Mouse (Mus musculus): ENCODE measurements around the gene Ankrd54.

The Ankrd54 gene

DNA sequence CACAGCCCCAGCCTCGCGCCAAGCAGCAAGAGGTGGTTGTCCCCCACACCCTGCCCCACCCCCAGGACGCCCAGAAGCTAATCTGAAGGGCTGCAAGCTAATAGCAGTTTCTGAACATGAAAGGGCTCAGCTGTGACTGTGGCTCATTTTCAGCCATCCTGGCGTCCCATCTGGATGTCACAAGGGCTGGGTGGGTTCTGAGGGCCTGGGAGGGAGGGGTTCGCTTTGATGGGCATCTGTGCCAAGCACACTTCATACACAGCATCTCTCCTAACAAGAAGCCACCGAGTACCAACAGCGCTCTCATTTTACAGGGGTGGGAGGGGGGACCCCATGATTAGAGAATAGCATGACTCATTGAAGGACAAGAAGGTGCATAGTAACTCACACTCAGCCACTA lies 49.3 kb downstream of the Ankrd54 start:
- no peak for DNase-seq (ENCODE audit: low read depth)

DNA sequence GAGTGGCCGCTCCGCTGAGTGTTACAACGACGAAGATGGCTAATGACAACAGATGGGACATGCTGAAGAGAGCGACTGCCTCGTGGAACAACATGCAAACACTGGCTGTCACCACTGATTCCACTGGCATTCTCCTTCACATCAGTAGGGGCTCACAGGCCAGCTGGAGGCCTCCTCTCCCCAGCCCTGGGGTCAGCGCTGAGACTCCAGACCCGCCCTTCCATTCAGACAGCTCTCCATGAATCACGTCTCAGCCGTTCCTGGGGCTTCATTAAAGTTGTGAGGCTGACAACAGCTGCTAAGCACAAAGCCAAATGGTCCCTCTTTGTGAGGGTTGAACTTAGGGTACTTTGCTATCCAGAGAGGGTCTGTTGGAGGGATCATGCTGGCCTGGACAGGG lies 51.1 kb downstream of the Ankrd54 start:
- DNase-seq (ENCODE audit: low read depth): no peak

DNA sequence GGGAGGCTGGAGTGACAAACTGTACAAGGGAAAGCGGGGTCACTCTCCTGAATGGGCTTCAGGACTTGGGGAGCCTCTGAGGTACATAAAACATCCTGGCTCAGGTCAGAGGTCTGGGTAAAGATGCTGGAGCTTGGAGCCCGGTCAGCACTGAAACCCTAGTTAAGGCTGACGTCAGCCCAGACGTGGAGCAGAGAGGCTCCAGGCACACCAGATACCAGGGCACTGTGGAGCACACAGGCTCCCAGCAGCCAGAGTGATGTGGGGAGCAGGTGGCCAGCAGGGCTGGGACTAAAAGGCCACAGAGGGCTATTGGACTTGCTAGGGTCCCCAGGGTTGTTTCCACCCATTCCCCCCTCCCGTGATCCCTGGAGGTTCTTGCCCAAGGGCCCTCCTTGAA lies 53.0 kb downstream of the Ankrd54 start:
- DNase-seq (ENCODE audit: low read depth): no peak

GRCm38 (mm10) chr15:79007836-79008235 lies 54.9 kb downstream of the Ankrd54 start:
- peak; percentile 44 for DNase-seq (ENCODE audit: low read depth)

DNA sequence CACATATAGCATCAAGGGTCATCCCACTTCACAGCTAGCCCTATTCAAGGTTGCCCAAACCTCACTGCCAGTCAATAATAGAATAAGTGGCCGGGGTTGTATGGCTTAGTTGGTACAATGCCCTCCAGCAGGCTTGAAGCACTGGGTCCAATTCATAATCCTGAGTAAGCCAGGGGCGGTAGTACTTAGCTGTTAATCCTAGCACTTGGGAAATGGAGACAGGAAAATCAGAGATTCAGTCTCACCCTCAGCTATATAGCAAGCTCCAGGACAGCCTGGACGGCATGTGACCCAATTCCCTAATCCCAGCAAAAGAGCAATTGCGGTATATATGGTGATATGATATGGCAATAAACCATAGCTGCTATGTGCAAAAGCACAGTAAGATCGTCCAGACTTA lies 55.6 kb downstream of the Ankrd54 start:
- DNase-seq (ENCODE audit: low read depth): no peak

DNA sequence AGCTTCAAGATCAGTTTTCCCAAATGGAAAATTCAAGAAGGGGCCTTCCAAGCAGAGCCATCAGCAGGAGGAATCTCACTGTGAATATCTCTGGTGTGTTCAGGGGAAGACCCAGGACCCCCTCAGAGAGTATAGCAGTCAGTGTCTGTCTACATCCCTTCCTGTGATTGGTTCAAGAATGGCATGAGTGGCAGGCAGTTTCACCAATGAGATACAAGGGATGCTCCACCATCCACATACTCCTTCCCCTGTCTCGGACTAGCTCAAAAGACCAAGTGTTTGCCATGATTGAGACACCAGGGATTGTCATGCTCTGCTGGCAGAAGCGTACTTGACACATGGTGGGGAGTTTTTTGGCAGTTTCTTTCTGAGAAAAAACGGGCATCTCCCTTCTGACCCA lies 56.1 kb downstream of the Ankrd54 start:
- peak; percentile 32 for DNase-seq (ENCODE audit: low read depth)

GRCm38 (mm10) chr15:79005581-79005980 lies 57.1 kb downstream of the Ankrd54 start:
- no peak for DNase-seq (ENCODE audit: low read depth)
